Mouse (Mus musculus): ENCODE measurements at regions not wholly inside any gene's neighbourhood (a gene's known extent, or its start where the extent isn't known, plus 50 kb on each side); places are given as distances from the start of the nearest gene placed in this dataset.
A peak's percentile ranks its signal among the peaks of the same experiment; 100 is the strongest.

DNA sequence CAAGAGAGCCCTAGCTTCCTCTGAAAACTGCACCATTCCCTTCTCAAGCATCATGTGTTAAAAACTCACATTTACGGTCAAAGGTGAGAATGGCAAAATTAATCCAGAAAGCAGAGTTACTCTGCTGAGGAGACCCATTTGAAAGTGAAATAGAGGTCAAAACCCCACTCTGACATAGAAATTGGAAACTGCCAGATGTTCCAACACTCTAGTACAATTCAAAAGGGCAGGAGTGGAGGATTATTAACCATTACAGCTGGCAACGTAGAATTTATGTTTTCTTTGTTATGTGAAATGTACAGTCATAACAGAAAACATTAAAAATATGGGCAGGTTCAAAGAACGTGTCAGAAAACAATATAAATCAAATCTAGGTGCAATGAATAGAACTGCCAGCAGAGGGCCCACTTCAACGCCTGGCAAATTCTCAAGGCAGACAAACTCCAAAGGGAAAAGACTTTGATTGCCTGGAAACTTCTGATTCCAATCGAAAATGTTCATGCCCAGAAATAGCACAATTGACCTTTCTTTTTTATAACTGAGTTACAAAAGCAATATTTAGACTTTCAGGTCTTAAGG lies 54.2 kb upstream of the Rfpl4b start:
- peak; percentile 16 for DNase-seq

DNA sequence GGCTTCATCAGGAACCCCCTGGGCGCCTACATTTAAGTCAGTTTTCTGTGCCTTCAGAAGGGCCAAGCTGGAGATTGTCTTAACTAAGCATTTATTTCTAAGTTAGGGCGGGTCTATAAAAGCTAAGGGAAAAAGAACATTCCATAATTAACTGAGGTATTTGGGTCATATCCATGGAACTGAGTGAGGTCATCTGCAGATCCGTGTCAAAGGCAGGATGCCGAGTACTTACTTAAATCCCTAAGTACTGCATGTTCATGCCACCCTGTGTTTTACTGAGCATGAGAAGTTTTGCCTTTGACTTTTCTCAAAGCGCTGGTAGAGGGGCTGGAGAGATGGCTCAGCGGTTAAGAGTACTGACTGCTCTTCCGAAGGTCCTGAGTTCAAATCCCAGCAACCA lies 57.7 kb upstream of the Rfpl4b start:
- DNase-seq = no peak

DNA sequence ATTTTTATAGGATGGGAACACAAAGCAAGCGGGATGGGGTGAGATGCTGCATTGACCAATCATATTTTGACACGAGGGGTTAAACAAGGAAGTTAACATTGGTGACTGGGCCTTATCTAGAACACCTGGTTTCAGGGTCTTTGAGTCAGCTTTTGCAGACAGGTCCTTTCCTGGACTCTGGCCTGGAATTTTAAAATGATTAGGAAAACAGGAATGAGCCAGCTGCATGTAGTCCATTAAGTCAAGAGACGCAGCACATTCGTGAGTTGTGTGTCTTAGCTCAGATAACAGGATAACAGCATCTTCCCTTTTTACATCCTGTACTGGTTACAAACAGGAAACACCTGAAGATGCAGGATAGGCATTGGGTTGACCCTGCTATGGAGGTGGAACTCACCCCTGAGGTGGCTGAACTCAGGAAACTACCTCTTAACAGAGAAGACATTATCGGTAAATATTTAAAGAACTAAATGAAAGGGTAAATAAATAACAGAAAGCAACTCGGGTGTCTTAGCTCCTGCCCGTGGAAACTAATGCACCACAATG lies 59.1 kb upstream of the Rfpl4b start:
- no peak for DNase-seq

DNA sequence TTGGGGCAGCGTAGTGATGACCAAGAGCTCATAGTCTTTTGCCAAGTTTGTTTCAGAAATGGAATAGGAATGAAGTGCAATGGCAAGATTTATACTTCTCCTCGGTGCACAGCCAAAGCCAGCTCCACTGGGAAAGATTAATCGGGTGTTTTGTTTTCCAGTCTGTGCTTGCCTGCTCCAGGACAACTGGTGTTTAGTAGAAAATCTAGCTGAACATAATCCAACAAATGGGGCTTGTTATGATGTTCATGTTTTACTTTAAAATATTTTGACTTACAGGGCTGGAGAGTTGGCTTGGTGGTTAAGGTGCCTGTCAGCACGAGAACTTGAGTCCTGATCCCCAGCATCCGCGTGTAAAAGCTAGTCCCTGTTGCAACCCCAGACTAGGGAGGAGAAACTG lies 60.6 kb upstream of the Rfpl4b start:
- peak; percentile 62 for DNase-seq

DNA sequence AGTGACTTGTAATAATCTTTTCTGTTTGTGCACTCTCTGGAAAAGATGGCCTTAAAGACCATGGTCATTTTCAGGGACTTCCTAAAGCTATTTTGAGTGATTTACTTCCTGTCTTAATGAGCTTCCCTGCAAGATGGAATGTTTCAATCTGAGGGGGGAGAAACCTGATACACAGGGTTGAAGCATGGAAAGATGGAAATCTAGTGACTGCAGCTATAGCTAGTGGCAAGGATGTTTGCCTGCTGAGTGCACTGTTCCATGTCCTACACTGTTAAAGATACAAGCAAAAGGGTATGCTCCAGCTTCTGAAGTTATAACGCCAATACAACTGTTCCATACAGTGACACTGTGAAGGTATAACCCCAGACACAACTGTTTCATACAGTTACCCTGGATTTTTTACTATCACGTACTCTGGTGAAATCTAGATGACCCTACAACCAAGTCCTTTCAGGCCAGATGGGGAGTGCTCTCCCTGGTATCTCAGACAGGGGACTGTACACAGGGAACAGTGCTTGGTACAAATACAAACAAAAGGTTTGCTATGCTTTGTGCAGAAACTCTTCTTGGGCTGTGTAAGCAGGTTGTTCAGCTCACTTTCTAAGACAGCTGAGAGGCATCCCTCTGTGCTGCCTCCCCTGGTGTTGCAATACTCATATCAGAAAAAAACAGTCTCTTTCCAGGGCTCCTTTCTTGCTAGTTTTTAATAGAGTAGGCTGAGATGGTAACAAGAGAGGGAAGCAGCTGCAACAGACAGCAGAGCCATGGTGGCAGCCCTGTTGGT lies 62.4 kb upstream of the Rfpl4b start:
- DNase-seq = no peak

DNA sequence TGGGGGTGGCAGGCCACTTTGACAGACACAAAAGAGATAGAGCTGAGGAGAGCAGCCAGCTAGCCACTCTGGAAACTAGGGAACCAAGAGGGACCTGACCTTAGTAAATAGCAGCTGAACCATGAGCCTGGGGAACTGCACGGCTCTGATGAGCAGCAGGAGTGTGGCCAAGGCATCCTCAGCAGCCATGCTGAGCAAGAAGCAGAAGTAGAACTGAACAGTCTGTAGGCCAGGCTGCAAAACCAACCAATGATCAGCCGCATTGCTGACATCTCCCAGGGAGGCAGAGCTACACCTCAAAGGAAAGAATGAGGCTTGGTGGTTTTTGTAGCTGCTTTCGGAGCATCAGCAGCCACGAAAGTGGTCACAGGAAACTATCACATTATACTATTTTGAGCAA lies 63.1 kb upstream of the Rfpl4b start:
- DNase-seq = no peak

DNA sequence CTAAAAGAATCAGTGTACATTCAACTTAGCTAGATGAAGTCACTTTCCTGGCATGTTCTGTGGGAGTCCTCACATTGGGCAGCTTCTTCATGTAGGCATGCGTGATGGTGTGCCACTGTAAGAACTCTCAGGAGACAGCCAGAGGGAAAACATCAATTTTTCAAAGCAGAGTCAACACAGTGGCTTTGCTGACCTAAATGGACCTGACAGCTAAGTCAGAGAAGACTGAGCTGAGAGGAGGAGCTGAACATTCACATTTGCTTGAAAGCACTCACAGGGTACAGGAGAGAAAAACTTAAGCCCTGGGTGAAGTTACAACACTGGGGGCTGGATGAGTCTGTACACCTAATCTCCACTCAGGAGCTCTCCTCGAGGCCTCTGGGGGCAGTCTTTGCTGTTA lies 64.9 kb upstream of the Rfpl4b start:
- DNase-seq = no peak

DNA sequence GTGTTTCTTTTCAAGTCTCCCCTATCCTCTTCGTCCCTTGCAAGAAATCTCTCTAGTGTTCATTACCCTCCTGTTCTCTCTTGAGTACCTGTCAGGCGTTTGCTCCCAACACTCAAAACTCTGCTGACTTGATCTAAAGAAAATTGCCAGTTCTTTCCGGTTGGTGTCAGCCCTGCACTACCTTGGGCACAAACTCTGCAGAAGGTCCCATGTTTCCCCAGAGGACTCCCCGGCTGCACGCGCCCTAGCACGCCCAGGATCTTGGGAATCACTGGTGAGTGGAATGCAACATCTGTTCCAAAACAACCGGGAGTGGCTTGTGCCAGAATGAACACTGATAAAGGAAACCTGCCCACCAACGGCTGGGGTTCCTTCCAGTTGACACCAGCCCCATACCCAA lies 66.3 kb upstream of the Rfpl4b start:
- no peak for DNase-seq

DNA sequence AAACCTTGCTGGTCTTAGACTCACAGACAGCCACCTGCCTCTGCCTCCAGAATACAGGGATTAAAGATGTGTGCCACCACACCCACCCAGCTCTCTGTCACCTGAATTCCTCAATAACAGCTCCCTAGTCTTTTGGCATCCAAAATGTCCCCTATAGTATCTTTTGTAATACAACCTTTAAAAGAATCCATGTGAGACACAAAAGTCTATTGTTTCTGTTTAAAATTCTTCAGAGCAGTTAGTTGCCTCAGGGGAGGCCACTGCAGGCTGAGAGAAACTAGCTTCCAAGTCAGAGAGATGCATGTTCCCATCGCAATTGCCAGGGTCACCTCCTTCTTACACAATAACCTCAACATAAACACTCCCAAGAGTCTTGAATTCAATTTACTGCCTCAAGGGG lies 70.6 kb upstream of the Lama4 start:
- no peak for DNase-seq

DNA sequence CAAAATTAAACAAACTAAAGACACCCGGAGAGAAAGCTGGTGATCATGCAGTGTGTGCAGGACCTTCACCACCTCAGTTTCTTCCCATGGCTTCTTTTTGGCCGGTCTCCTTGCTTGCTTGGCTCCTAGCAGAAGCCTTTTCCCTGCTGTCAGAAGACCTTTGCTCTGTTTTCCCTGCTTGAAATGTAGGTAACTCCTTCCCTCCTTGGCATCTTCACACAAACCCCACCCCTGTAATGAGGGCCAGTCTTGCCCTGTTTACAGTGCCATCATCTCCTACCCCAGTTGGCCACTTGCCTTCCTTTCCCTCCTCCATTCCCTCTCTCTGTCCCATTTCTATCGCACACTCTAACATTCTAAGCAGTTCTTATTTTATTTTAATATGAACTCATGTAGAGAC lies 69.7 kb upstream of the Lama4 start:
- no peak for DNase-seq

DNA sequence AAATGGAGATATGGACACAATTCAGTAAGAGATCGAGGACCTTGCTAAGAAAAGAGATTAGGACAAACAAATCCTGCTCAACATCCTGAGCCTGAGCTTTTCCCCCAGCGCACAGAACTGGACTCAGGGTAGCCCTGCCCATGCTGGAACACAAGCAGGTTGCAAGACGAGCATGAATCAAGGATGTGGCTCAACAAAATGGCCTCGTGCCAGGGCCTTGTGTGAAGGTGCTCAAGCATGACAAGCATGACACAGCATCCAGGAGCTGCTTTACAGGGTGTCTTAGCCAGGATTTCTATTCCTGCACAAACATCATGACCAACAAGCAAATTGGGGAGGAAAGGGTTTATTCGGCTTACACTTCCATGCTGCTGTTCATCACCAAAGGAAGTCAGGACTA lies 67.7 kb upstream of the Lama4 start:
- no peak for DNase-seq

DNA sequence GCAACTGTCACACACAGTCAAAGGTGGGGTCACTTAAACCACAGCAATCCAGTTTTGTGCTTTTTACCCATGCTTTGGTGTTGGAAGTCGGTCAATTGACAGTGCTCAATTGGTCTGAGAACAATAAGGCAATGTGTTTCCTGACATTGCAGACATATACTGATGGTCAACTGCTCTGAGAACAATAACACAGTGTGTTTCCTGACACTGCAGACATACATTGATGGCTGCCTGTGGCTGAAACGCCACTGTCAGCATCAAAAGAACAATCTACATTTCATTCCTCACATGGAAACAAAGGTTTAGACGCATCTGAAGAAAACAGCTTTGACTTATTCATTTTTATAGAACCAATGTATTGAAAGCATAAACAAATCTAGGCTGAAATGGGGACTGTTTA lies 59.2 kb upstream of the Lama4 start:
- DNase-seq = no peak

DNA sequence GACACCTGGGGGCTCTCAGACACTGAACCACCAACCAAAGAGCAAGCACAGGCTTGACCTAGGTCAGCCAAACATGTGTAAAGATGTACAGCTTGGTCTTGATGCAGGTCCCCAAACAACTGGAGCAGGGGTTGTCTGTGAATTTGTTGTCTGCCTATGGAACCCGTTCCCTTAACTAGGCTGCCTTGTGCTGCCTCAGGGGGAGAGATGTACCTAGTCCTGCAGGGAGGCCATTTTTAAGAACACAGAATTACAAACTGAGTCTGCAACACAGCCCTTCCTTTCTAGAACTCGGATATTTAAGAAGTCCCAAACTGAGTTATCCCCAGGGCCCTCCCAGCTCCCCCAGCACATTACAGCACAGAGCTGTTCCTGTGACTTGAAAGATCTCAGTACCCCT lies 57.5 kb upstream of the Lama4 start:
- DNase-seq = no peak

DNA sequence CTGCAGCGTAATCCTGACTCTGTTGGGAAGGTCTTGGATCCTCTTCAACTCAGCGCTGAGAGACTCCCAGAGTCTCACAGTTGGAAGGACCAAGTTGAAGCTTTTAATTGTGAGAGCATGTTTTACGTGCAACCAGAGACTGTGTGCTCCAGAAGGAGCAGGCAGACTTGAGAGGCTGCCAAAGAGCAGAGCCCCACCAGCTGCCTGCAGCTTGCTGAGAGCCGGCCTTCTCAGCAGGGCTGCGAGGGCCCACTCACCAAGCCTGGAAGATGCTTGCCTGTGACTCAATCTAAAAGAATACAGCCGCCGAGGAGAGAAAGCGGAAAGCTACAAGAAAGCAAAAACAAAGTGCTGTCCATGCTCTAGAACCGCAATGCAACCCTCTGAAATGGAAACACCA lies 57.0 kb upstream of the Lama4 start:
- peak; percentile 79 for DNase-seq

DNA sequence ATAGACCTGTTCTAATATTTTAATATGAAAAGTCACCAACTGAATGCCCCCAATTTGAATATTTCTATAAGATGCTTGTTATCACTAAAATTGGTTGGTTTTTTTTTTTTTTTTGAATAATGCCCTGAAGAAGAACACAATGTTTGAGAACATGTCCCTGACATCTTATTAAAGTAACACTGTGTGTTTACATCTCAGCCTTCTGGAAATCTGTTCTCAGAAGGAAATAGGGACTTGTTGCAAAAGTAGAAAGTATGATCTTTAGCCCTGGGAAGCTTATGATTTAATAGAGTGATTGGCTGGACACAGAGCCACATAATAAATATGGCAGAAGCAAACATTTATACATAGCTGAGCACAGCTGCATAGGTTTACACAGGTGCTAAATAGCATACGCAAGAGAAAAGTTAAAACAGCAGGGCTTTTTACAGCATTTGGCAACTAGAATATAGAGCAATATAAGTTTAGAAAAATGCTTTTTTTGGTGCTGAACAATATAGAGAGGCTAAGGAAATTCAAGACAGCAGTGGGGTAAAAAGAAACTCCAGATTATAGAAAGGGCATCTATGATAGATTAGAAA lies 56.1 kb upstream of the Lama4 start:
- no peak for DNase-seq

DNA sequence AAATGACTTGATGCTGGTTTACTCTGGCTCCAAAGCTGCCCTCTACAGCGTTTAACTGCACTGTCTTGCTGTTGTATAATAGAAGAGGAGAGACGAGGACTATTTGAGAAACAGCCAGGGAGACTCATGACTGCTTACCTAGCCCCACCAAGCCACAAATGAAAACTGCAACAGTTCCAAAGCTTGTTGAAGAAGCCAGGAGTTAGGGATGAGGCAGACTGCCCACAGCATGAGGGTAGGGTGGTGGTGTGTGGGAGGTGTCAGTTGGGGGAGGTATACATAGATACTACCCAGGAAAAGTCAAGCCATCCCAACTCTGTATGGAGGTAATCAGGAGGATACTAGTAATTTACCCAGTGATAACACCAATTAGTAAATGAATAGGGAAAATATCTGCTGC lies 55.5 kb upstream of the Lama4 start:
- DNase-seq = no peak

DNA sequence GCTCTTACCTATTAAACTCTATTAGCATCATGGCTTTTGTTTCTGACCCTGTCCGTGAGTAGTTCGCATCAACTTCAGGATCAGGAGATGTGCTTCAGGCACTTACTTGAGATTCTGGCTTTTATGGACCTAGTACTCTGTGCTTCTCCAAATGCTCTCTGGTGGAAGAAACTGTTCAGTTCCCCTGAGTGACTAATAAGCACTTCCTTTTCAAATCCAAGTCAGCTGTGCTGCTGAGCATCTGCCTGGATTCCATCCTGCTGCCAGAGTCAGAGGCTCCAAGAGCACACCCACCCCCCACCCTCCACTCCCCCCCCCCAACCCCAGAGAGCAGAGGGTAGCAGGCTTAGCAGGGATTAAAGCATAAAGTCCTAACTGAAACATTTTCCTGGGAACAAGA lies 52.3 kb upstream of the Lama4 start:
- peak; percentile 21 for DNase-seq
